Mouse (Mus musculus) left cerebral cortex, adult 11 months (tissue): Measurements from ENCODE around the gene Cd68.

Source experiments
- DNase-seq: peaks from one replicate; pipeline ENCODE4 v3.0.0; 2022; ENCODE audit warnings: low spot score

The Cd68 gene

DNA sequence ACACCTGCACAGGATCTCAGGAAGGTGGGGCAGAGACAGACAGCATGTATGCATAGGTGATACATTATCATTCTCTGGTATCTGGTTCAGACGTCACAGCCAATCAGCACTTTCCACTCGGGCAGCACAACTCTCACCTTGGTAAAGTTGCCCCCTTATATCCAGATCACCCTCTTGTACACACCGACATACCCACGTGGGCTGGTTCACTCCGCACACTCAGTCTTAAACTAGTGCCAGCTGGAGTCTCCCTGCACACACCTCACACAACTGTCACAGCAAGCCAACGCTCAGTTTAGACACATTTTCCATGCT, 29.1 kb upstream of the Cd68 start:
- no peak for DNase-seq

GRCm38 (mm10) chr11:69693421-69693965, 27.5 kb upstream of the Cd68 start:
- no peak for DNase-seq

- DNase-seq: no peak
These were observed 26.9 kb upstream of the Cd68 start for GRCm38 (mm10) chr11:69692863-69693262.

DNA sequence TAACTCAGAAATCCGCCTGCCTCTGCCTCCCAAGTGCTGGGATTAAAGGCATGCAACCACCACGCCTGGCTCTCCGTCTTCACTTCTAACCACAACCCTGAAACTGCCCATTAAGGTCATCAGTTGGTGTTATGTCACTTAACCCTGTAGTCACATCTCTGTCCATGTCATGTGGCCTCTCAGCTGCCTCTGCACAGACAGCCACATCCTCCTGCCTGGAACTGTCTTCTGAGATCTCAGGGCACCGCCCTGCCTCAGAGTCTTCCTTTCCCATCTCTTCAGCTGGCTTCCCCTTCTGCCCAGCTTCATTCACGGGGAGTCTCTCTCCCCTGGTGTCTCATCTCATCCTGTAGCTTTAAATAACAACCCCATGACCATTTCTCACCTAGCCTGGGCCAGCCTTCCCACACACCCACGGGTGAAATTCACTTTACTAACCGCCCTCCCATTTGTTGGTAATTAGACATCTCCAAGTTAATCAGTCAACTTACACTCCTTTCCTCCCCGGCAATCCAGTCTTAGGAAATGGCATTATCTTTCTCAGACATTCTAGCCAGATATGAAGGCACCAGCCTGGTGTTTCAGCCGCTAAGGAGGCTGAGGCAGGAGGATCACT, 26.4 kb upstream of the Cd68 start:
- no peak for DNase-seq

- no peak for DNase-seq
These were observed 23.9 kb upstream of the Cd68 start for GRCm38 (mm10) chr11:69689891-69690290.

DNA sequence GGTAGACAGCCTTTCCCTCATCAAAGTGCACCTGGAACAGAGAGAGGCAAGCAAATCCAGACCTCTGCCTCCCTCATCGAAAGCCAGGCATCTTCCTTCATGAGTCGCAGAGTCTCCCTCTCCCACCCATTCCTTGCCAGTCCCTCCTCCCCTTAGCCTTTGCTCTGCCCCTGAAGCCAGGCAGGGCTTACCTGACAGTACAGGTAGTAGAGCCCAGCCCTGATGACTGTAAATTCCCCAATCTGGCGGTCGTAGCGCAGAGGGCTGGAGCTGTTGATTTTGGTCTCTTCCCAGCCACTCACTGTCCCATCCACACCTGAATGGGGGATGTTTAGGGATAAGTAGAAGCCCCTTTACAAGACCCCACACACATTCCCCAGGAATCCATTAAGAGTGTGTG, 21.1 kb upstream of the Cd68 start:
- DNase-seq: no peak

DNA sequence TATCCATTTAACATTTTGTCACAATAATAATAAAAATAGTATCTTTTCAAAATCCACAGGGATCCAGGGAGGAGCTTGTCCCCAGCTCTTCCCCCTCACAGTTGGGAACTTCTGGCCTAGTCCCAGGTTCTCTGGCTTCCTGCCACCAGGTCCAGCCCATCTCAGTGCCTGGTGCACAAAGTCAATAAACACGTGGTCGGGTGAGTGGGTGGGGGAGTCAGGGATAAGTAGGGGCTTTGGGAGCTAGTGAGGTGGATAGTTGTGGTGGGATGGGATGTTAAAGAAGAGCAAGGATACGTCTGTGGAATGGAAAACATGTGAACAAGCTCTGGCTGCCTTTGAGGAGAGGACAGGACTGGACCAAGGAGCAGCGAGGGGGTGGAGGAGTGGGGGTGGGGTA, 20.4 kb upstream of the Cd68 start:
- DNase-seq: no peak

DNA sequence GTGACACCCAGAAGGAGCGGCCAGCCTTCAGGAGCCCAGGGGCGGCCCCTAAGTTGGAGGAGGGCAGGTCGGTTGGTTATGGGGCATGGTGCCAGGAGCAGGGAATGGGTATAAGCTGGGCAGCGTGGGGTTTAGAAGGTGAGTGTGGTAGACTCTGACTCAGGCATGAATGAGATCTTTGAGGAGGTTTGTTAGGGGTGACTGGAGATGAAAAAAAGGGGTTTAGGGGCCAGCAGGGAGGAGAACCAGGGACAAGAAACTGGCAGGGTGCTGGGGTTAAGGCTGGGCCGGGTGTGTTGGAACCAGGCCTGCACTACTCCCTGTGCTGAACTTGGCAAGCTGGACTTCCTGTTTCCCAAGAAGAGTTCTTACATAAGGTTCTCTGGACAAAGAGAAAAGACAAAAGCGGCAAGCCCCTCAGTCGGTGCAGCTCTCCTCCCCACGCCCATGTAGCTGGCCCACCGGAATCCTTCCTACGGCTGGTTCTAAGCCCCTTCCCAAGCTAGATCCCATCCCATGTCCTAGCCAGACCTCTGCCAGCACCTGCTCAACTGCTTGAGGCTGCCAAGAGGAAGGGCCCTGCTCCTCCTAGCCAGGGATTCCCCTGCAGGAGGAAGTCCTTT, 19.7 kb upstream of the Cd68 start, which contains the start of gene Tnfsf13:
Gene Tnfsf13, minus strand, starts transcription at position 259 of the 623 bp plus-strand sequence.
- DNase-seq: no peak

- DNase-seq: no peak
These were observed 19.0 kb upstream of the Cd68 start for GRCm38 (mm10) chr11:69684936-69685335.

- no peak for DNase-seq
These were observed 18.3 kb upstream of the Cd68 start for GRCm38 (mm10) chr11:69684128-69684745.

GRCm38 (mm10) chr11:69683576-69683975, 17.6 kb upstream of the Cd68 start:
- no peak for DNase-seq

DNA sequence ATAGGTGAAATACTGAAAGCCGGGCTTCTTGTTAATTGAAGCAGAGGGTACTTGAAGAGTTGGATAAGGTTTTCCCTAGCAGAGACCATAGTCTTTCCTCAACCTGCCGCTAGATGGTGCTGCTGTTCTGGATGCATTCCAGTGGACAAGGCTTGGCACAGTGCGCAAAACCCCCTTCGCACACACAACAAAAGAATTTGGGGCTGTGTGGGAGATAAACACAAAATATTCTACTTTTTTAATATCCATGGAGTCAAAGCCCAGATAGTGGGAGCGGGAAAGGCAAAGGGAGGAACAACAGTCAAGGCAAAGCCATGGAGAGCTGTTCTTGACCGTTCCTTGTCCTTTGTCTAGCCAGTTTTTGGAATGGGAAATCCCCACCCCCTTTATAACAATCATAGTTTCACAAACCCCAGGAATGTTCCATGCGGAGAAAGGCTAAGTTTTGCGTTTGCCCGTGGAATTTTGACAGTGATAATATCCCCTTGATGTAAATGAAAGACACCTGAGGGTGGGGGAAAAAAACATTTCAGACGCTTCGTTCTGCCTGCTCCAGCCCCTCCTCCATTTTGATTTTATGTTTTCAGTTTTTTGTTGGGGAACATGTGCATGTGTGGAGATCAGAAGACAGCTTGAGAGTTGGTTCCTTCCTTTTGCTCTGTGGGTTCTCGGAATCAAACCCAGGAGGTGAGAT, 17.0 kb upstream of the Cd68 start:
- DNase-seq: peak; percentile 78

DNA sequence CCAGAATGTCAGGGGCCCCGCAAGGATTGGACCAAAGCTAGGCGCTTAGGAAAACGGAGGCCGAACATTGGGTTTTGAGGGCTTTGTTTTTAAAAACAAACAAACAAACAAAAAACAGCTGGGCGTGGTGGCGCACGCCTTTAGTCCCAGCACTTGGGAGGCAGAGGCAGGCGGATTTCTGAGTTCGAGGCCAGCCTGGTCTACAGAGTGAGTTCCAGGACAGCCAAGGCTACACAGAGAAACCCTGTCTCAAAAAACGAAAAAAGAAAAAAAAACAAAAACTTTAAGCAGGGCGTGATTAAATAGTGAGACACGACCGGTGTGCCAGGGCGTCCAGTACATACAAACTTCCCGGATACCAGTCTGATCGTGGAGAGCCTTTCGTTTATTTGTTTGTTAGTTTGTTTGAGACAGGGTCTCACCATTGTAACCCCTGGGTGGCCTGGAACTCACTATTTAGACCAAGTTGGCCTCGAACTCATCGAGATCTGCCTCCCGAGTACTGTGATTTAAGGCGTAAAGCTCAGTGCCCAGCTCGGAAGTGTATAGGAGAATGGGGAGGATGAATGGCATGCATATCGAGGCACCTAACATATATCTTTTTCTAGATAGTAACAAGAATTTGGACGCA, 16.4 kb upstream of the Cd68 start:
- no peak for DNase-seq

DNA sequence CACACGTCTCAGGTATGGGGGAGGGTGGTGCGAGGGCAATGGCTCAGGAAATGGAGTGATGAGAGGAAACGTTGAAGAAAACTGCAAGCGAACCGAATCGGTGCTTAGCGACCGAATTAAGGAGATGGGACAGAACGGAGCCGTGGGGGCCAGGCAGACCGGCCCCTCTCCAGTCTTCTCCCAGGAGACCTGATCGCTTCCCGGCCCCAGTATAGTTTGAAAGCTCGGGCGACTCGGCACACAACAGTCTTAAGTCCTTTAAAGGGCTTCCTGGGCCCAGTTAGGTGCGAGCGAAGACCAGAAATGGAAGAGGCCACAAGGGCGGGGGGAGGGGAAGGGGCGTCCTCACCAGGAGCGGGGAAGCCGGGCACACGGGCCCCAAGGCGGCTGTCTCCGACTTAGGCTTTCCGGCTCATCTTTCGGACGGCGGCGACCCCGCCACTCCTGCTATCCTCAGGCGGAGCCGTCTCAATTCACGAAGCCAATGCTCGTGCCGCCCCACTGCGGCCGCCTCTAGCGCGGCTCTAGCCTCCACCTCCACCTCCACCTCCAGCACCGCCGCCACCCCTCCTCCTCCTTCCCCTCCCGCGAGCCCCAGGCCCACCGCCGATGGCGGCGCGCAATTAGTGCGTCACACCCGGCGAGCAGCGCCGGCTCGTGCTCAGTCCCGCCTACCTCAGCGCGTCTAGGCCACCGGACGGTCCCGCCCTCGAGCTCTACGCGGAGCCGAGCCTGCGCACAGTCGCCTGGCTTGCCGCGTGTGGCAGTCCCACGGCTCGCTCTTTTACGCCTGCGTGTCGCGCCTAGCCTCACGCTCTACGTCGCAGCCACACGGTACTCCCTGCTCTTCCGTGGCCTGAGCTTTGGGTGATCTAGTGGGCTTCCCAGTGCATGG, 15.6 kb upstream of the Cd68 start, which contains the start of gene Senp3:
Gene Senp3, minus strand, starts transcription at position 771 of the 895 bp plus-strand sequence.
- DNase-seq: peak; percentile 95

- no peak for DNase-seq
These were observed 14.3 kb upstream of the Cd68 start for GRCm38 (mm10) chr11:69680136-69680855.

DNA sequence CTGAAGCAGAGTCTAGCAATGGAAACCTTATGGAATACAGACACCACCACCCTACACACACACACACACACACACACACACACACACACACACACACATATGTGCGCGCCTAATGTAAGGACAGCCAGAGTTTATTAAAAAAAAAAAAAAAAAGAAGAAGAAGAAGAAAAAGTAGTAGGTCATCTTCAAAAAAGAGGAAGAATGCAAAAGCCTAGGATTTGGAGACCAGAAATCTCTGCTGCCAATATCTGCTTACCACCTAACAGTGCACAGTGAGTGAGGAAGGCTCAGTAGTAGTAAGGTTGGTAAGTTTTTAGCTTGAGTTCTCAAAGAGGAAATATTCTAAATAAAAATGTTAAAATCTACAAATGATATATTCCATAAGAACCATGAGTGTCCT, 13.2 kb upstream of the Cd68 start:
- no peak for DNase-seq

DNA sequence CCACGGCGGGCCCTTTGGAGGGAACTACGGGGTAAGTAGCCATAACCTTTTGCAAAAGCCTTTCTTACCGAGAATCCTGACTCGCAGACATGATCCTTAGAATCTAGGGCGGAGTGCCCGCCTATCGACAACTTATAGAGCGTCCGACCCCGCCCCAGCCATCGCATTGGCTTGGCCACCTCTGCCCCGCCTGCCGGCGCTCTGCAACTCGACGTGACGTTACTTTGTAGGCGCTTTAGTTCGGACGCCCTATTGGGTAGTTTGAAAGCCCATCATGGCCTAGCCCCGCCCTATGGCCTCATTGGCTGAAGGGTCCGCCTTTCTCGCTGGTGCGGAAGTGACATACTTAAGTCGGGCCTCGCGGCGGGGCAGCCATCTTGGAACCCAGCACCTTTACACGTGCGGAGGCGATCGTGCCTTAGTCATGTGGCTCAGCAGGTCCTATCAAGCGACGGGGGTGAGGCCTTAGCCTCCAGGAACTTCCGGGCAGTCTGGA, 6.3 kb upstream of the Cd68 start, which contains the start of gene Eif4a1:
Gene Eif4a1, minus strand, starts transcription at position 213 of the 496 bp plus-strand sequence.
- DNase-seq: peak; percentile 100

GRCm38 (mm10) chr11:69671726-69672124, 5.8 kb upstream of the Cd68 start:
- no peak for DNase-seq

- peak; percentile 91 for DNase-seq
These were observed 5.1 kb upstream of the Cd68 start for GRCm38 (mm10) chr11:69670786-69671725.
